11 mouse cellular contexts compared by ENCODE assay signal in genomic region chr6:89413481-89413884, GRCm38 (mm10). TPM values are rescaled to one million over a fixed set of nuclear protein-coding genes. Genes with fewer than 3 reads are reported as not detected.
DNase-seq lines count a peak whose midpoint lies in the region; ATAC-seq lines count a peak whose summit lies in the region.
"Had no signal": no experiment of that assay in that cellular context is flagged by ENCODE, and none has a peak within 500 bp of the region (broad histone marks: within the 10 kb centered on the region; RNA-seq: fewer than 3 reads in every experiment).

No protein-coding gene starts in this region.

- no peak overlapping the region for H3K9ac ChIP-seq in liver, embryonic 15.5 days
- H3K9ac ChIP-seq in liver, embryonic 12.5 days = no peak overlapping the region
- H3K9ac ChIP-seq in liver, embryonic 16.5 days (ENCODE audit: low read depth, low read length) = no peak overlapping the region
- no peak overlapping the region for H3K9ac ChIP-seq in stomach, embryonic 16.5 days (ENCODE audit: low read length)
- H3K9ac ChIP-seq: midbrain, embryonic 12.5 days had no signal

- no peak overlapping the region for H3K4me3 ChIP-seq in liver, embryonic 15.5 days (replicated peaks)
- no peak overlapping the region for H3K4me3 ChIP-seq in liver, embryonic 12.5 days
- no peak overlapping the region for H3K4me3 ChIP-seq in liver, embryonic 16.5 days (ENCODE audit: low read depth, low read length)
- no peak overlapping the region for H3K4me3 ChIP-seq in stomach, embryonic 16.5 days (replicated peaks; ENCODE audit: low read length)
- H3K4me3 ChIP-seq: midbrain, embryonic 12.5 days had no signal

- H3K36me3 ChIP-seq in liver, embryonic 15.5 days (replicated peaks) = no peaks in the 10 kb centered on the region
- H3K36me3 ChIP-seq in liver, embryonic 12.5 days = no peaks in the 10 kb centered on the region
- H3K36me3 ChIP-seq in liver, embryonic 16.5 days (ENCODE audit: control insufficient read depth, insufficient read depth) = no peaks in the 10 kb centered on the region
- no peaks in the 10 kb centered on the region for H3K36me3 ChIP-seq in stomach, embryonic 16.5 days (ENCODE audit: control insufficient read depth, insufficient read depth, low read length)
- H3K36me3 ChIP-seq: midbrain, embryonic 12.5 days had no signal

- no peaks in the 10 kb centered on the region for H3K27me3 ChIP-seq in liver, embryonic 15.5 days
- no peaks in the 10 kb centered on the region; the same call in 1 of the 2 replicates for H3K27me3 ChIP-seq in liver, embryonic 12.5 days (replicated peaks)
- peaks cover 2% of the 10 kb centered on the region; the same call in 1 of the 2 replicates for H3K27me3 ChIP-seq in liver, embryonic 16.5 days (ENCODE audit: control insufficient read depth, insufficient read depth, low read depth, low read length)
- no peaks in the 10 kb centered on the region for H3K27me3 ChIP-seq in stomach, embryonic 16.5 days (ENCODE audit: control insufficient read depth, insufficient read depth, low read length)

- 0 out of 2 replicates have a peak overlapping the region, but pooled peaks have one; percentile 3 for H3K4me2 ChIP-seq in liver, embryonic 15.5 days
- H3K4me2 ChIP-seq in liver, embryonic 12.5 days = no peak overlapping the region
- no peak overlapping the region for H3K4me2 ChIP-seq in liver, embryonic 16.5 days (ENCODE audit: low read depth, low read length)
- H3K4me2 ChIP-seq in stomach, embryonic 16.5 days (ENCODE audit: low read depth, low read length) = no peak overlapping the region
- H3K4me2 ChIP-seq: midbrain, embryonic 12.5 days had no signal

- peak; percentile 45 to 78 for DNase-seq in adrenal gland, adult (ENCODE audit: inconsistent age in 2 of 2, low spot score in 1 of 2)
- no peak for DNase-seq in adrenal gland, postnatal 10 days
- no peak for DNase-seq in testis, postnatal 10 days (ENCODE audit: low spot score)
- DNase-seq in cerebellum, adult 11-12 months = no peak
- DNase-seq: cerebellum, adult 18-20 months; kidney, adult 11 months had no signal

- no peak for ATAC-seq in liver, embryonic 15.5 days (ENCODE audit: insufficient read depth)
- no peak for ATAC-seq in liver, embryonic 12.5 days
- ATAC-seq in liver, embryonic 16.5 days (ENCODE audit: low read depth) = 0 out of 2 replicates have a peak, but pooled peaks have one; percentile 24
- no peak for ATAC-seq in stomach, embryonic 16.5 days (ENCODE audit: insufficient read depth, low FRiP score)

- no peak overlapping the region for H3K27ac ChIP-seq in liver, embryonic 15.5 days (replicated peaks)
- no peak overlapping the region for H3K27ac ChIP-seq in liver, embryonic 12.5 days
- H3K27ac ChIP-seq in liver, embryonic 16.5 days (ENCODE audit: low read length) = no peak overlapping the region
- peak overlapping the region; percentile 62; the same call in 1 of the 2 replicates for H3K27ac ChIP-seq in stomach, embryonic 16.5 days (ENCODE audit: low read length)
- H3K27ac ChIP-seq: midbrain, embryonic 12.5 days had no signal

- peaks cover 14% of the 10 kb centered on the region for H3K4me1 ChIP-seq in liver, embryonic 15.5 days (replicated peaks)
- peaks cover 16% of the 10 kb centered on the region for H3K4me1 ChIP-seq in liver, embryonic 12.5 days
- peaks cover 5% of the 10 kb centered on the region for H3K4me1 ChIP-seq in liver, embryonic 16.5 days (ENCODE audit: control insufficient read depth, low read depth, low read length)
- no peaks in the 10 kb centered on the region for H3K4me1 ChIP-seq in stomach, embryonic 16.5 days (ENCODE audit: control insufficient read depth, insufficient read depth, low read length)
- H3K4me1 ChIP-seq: midbrain, embryonic 12.5 days had no signal

- H3K9me3 ChIP-seq in liver, embryonic 15.5 days (replicated peaks) = no peaks in the 10 kb centered on the region
- no peaks in the 10 kb centered on the region for H3K9me3 ChIP-seq in liver, embryonic 12.5 days (replicated peaks)
- no peaks in the 10 kb centered on the region for H3K9me3 ChIP-seq in liver, embryonic 16.5 days (replicated peaks; ENCODE audit: control insufficient read depth, low read length)
- H3K9me3 ChIP-seq in stomach, embryonic 16.5 days (replicated peaks; ENCODE audit: control insufficient read depth, low read length) = no peaks in the 10 kb centered on the region
- H3K9me3 ChIP-seq: midbrain, embryonic 12.5 days had no signal

RNA-seq across cellular contexts. Expression of gene Plxna1, which starts 51.1 kb away (rescaled TPM):
- total RNA-seq in adrenal gland, postnatal 10 days (2021) = 10 to 100 TPM; 47.7 to 56.6 TPM
- 1.8 and 2.2 TPM in 2 replicates for polyA plus RNA-seq in liver, embryonic 15.5 days (2015; fragmentation: Nextera tagmentation; extraction: Ambion mirVana)
- polyA plus RNA-seq in liver, embryonic 12.5 days (2016; fragmentation: Nextera tagmentation; extraction: Ambion mirVana) = 6.7 and 7.2 TPM in 2 replicates
- 0.82 and 1.0 TPM in 2 replicates for polyA plus RNA-seq in liver, embryonic 16.5 days (2015; fragmentation: Nextera tagmentation; extraction: Ambion mirVana)
- 9.3 and 10.0 TPM in 2 replicates for polyA plus RNA-seq in stomach, embryonic 16.5 days (2015; fragmentation: Nextera tagmentation; extraction: Ambion mirVana)

Comparison
In these comparisons a context has a peak if more than half of its experiments do, and no peak if none do; other contexts are left out.
1. DNase-seq: peak in adrenal gland, adult (2 of 2); none in adrenal gland, postnatal 10 days (single experiment), testis, postnatal 10 days (single experiment) and cerebellum, adult 11-12 months (single experiment).